Mouse (Mus musculus) heart, postnatal 14 days (tissue): Measurements from ENCODE around the gene Gm12169. TPM values are rescaled to one million over a fixed set of nuclear protein-coding genes. Genes with fewer than 3 reads are reported as not detected.
A peak's percentile ranks its signal among the peaks of the same experiment; 100 is the strongest.
"Not testable (repeated sequence)": the region's sequence is repeated elsewhere in the genome, so short reads cannot be mapped to it uniquely, and the experiment has no call there.

Source experiments
- DNase-seq, 2 experiments: peaks; one replicate each; pipeline ENCODE4 v3.0.0; 2021 to 2022
- intact Hi-C: fragments of 180-260 bp; cut with DNase I; formaldehyde crosslinking; loops from one replicate; pipeline ENCODE4 v1.15.1; 2025
- long read RNA-seq, 2 experiments: library from polyadenylated mRNA; stranded (forward); transcript quantifications; one replicate each; pipeline ENCODE4 v2.0.0; 2021
- total RNA-seq, 2 experiments: library from RNA; stranded (reverse); gene quantifications; 2 replicates each; pipeline ENCODE4 v1.2.3; 2021

The Gm12169 gene
- total RNA-seq, result not detected
- long read RNA-seq, experiment 1, result 0 reads
- long read RNA-seq, experiment 2, result 0 reads

- intact Hi-C loops, result no loop called here
- DNase-seq, result no peak
Measured at GRCm38 (mm10) chr11:46523912-46524311, at the start of gene Gm12169. TSS of gene Gm12169 (plus strand) at chr11:46524212.

GRCm38 (mm10) chr11:46474220-46474619, 49.8 kb upstream of the Gm12169 start:
- intact Hi-C loops, result no loop called here
- no peak for DNase-seq

- DNase-seq, result no peak
- intact Hi-C loops, result no loop called here
Measured at GRCm38 (mm10) chr11:46479311-46479710, 44.7 kb upstream of the Gm12169 start.

- DNase-seq, result peak in 1 of 2 experiments; percentile 3
- intact Hi-C loops, result no loop called here
Measured at GRCm38 (mm10) chr11:46480517-46480916, 43.5 kb upstream of the Gm12169 start.

- intact Hi-C loops, result no loop called here
Measured at GRCm38 (mm10) chr11:46488231-46488630, 35.8 kb upstream of the Gm12169 start.

GRCm38 (mm10) chr11:46488650-46489049, 35.4 kb upstream of the Gm12169 start:
- DNase-seq, result no peak
- intact Hi-C loops, result no loop called here

More at GRCm38 (mm10) chr11:46488231-46488630, 35.8 kb upstream of the Gm12169 start:
- DNase-seq, result no peak

GRCm38 (mm10) chr11:46507146-46507545, 16.9 kb upstream of the Gm12169 start:
- no peak for DNase-seq
- intact Hi-C loops, result no loop called here

GRCm38 (mm10) chr11:46509900-46510299, 14.1 kb upstream of the Gm12169 start:
- DNase-seq, result no peak
- intact Hi-C loops, result no loop called here

- intact Hi-C loops, DNase-seq: not testable (repeated sequence)
Measured at GRCm38 (mm10) chr11:46521341-46521740, 2.7 kb upstream of the Gm12169 start.

GRCm38 (mm10) chr11:46522719-46523118, 1.3 kb upstream of the Gm12169 start:
- DNase-seq, result no peak
- intact Hi-C loops, result no loop called here

- no peak for DNase-seq
- intact Hi-C loops, result no loop called here
Measured at GRCm38 (mm10) chr11:46530149-46530548, 6.1 kb downstream of the Gm12169 start.

GRCm38 (mm10) chr11:46536978-46537377, 13.0 kb downstream of the Gm12169 start:
- intact Hi-C loops, result no loop called here
- no peak for DNase-seq

GRCm38 (mm10) chr11:46543530-46543929, 19.5 kb downstream of the Gm12169 start:
- intact Hi-C loops, result no loop called here
- no peak for DNase-seq

- no peak for DNase-seq
- intact Hi-C loops, result no loop called here
Measured at GRCm38 (mm10) chr11:46549721-46550120, 25.7 kb downstream of the Gm12169 start.

- intact Hi-C loops, result no loop called here
- DNase-seq, result no peak
Measured at GRCm38 (mm10) chr11:46552741-46553140, 28.7 kb downstream of the Gm12169 start.

- intact Hi-C loops, result no loop called here
- no peak for DNase-seq
Measured at GRCm38 (mm10) chr11:46561096-46561495, 37.1 kb downstream of the Gm12169 start.

- DNase-seq, result no peak
- intact Hi-C loops, result no loop called here
Measured at GRCm38 (mm10) chr11:46564671-46565070, 40.7 kb downstream of the Gm12169 start.

- no peak for DNase-seq
- intact Hi-C loops, result no loop called here
Measured at GRCm38 (mm10) chr11:46565967-46566366, 42.0 kb downstream of the Gm12169 start.

- intact Hi-C loops, result no loop called here
- DNase-seq, result no peak
Measured at GRCm38 (mm10) chr11:46569107-46569506, 45.1 kb downstream of the Gm12169 start.

- DNase-seq, result no peak
- intact Hi-C loops, result no loop called here
Measured at GRCm38 (mm10) chr11:46571327-46571726, 47.3 kb downstream of the Gm12169 start, which contains the start of gene BC053393. TSS of gene BC053393 (plus strand) at chr11:46571536.

GRCm38 (mm10) chr11:46578771-46579281, 54.8 kb downstream of the Gm12169 start:
- peak in 1 of 2 experiments; percentile 8 for DNase-seq
- intact Hi-C loops, result no loop called here

GRCm38 (mm10) chr11:46580428-46580827, 56.4 kb downstream of the Gm12169 start:
- DNase-seq, result no peak

GRCm38 (mm10) chr11:46582741-46583140, 58.7 kb downstream of the Gm12169 start:
- no peak for DNase-seq
- intact Hi-C loops, result no loop called here

More at GRCm38 (mm10) chr11:46580428-46580827, 56.4 kb downstream of the Gm12169 start:
- intact Hi-C loops, result no loop called here
